Mouse (Mus musculus) midbrain, postnatal 0 days (tissue): ENCODE data around the gene Gclc. TPM values are rescaled to one million over a fixed set of nuclear protein-coding genes. Genes with fewer than 3 reads are reported as not detected.

ENCODE experiments used
- ATAC-seq: fragments of 200-750 bp; cut with Nextera tagmentation; 2 replicates; pipeline ENCODE4 v1.8.0; 2017; ENCODE audit warnings: moderate number of reproducible peaks, mild to moderate bottlenecking, moderate TSS enrichment, moderate library complexity; ENCODE audit not compliant: low FRiP score
- DNase-seq: peaks from one replicate; pipeline ENCODE4 v3.0.0-alpha.2; 2015; ENCODE audit warnings: low spot score
- H3K27ac ChIP-seq: fragments of 300-500 bp; sonication (generic); 2 replicates; pipeline ENCODE4 v1.5.1; 2014; ENCODE audit warnings: low read depth, mild to moderate bottlenecking, low read length, mixed read lengths
- H3K27me3 ChIP-seq: fragments of 300-500 bp; sonication (generic); 2 replicates; pipeline ENCODE4 v1.6.1; 2014; ENCODE audit warnings: low read length, control low read depth, mixed read lengths; ENCODE audit not compliant: insufficient read depth
- H3K36me3 ChIP-seq: fragments of 300-500 bp; sonication (generic); 2 replicates; pipeline ENCODE4 v1.6.1; 2014; ENCODE audit warnings: low read length, control low read depth, mixed read lengths; ENCODE audit not compliant: insufficient read depth
- H3K4me1 ChIP-seq: fragments of 300-500 bp; sonication (generic); 2 replicates; pipeline ENCODE4 v1.6.1; 2014; ENCODE audit warnings: mild to moderate bottlenecking, control low read depth, antibody characterized with exemption, low read length, mixed read lengths; ENCODE audit not compliant: insufficient read depth
- H3K4me2 ChIP-seq: fragments of 300-500 bp; sonication (generic); 2 replicates; pipeline ENCODE4 v1.6.1; 2014; ENCODE audit warnings: low read depth, mild to moderate bottlenecking, low read length, mixed read lengths; ENCODE audit not compliant: poor library complexity, severe bottlenecking
- H3K4me3 ChIP-seq: fragments of 300-500 bp; sonication (generic); 2 replicates; pipeline ENCODE4 v1.5.1; 2014; ENCODE audit warnings: low read depth, mild to moderate bottlenecking, low read length, moderate library complexity
- H3K9ac ChIP-seq: fragments of 300-500 bp; sonication (generic); replicated peaks from 2 replicates; pipeline ENCODE4 v1.6.1; 2014; ENCODE audit warnings: mild to moderate bottlenecking, low read length, moderate library complexity, mixed read lengths; ENCODE audit not compliant: poor library complexity, severe bottlenecking
- H3K9me3 ChIP-seq: fragments of 300-500 bp; sonication (generic); 2 replicates; pipeline ENCODE4 v1.6.1; 2016; ENCODE audit warnings: low read length, control low read depth
- CTCF ChIP-seq: IDR thresholded peaks from 2 replicates; pipeline ENCODE4 v1.5.1; 2016; ENCODE audit warnings: antibody characterized with exemption, mild to moderate bottlenecking
- WGBS: fragments of 180-500 bp; shearing (Covaris S2); extraction: QIAGEN DNeasy Blood & Tissue Kit; methylation state at CpG from one replicate; pipeline ENCODE4 v1.1.7; 2014; 5-methylcytosine and 5-hydroxymethylcytosine counted together
- polyA plus RNA-seq: library from polyadenylated mRNA; unstranded; fragments of >200 nt; fragmentation: Nextera tagmentation; extraction: Ambion mirVana; gene quantifications from 2 replicates; pipeline ENCODE4 v1.2.1, GENCODE M21; 2015
- total RNA-seq: library from RNA; depleted of rRNA; stranded (reverse); fragments of >200 nt; gene quantifications from 2 replicates; pipeline ENCODE4 v1.2.3, GENCODE M21; 2014

Gclc gene
- total and polyA plus RNA-seq, 2 experiments from 2014 or later = 15.7 to 29.7 TPM

- no peak overlapping the region for H3K9ac ChIP-seq
- no peak for ATAC-seq
- no peak for TF ChIP-seq CTCF
- H3K27me3 ChIP-seq = no peaks in the 10 kb centered on the region
- WGBS = 74% methylated on average over 4 of the region's 4 CpGs
- DNase-seq = no peak
- no peak overlapping the region for H3K4me2 ChIP-seq
- no peak overlapping the region for H3K27ac ChIP-seq
- H3K4me1 ChIP-seq = 0 out of 2 replicates have a peak, but pooled peaks cover 3% of the 10 kb centered on the region
- H3K9me3 ChIP-seq = no peaks in the 10 kb centered on the region
- no peaks in the 10 kb centered on the region for H3K36me3 ChIP-seq
- no peak overlapping the region for H3K4me3 ChIP-seq
Measured at GRCm38 (mm10) chr9:77820836-77821235, 66.5 kb downstream of the Gclc start.

- no peak overlapping the region for H3K4me2 ChIP-seq
- no peak for ATAC-seq
- no peak overlapping the region for H3K4me3 ChIP-seq
- DNase-seq = no peak
- H3K27me3 ChIP-seq = no peaks in the 10 kb centered on the region
- H3K9ac ChIP-seq = no peak overlapping the region
- H3K4me1 ChIP-seq = 0 out of 2 replicates have a peak, but pooled peaks cover 3% of the 10 kb centered on the region
- 22% methylated on average over 7 of the region's 7 CpGs for WGBS
- TF ChIP-seq CTCF = no peak
- no peaks in the 10 kb centered on the region for H3K36me3 ChIP-seq
- H3K27ac ChIP-seq = no peak overlapping the region
- no peaks in the 10 kb centered on the region for H3K9me3 ChIP-seq
Measured at GRCm38 (mm10) chr9:77825380-77825961, 71.1 kb downstream of the Gclc start.

- TF ChIP-seq CTCF = no peak
- no peak overlapping the region for H3K9ac ChIP-seq
- H3K4me2 ChIP-seq = no peak overlapping the region
- no peak overlapping the region for H3K4me3 ChIP-seq
- 0 out of 2 replicates have a peak, but pooled peaks cover 3% of the 10 kb centered on the region for H3K4me1 ChIP-seq
- ATAC-seq (no peak), DNase-seq (no peak)
- H3K9me3 ChIP-seq = no peaks in the 10 kb centered on the region
- WGBS = 40% methylated on average over 4 of the region's 4 CpGs
- no peak overlapping the region for H3K27ac ChIP-seq
- no peaks in the 10 kb centered on the region for H3K36me3 ChIP-seq
- H3K27me3 ChIP-seq = no peaks in the 10 kb centered on the region
Measured at GRCm38 (mm10) chr9:77826237-77826636, 71.9 kb downstream of the Gclc start.

- ATAC-seq = no peak
- H3K9ac ChIP-seq = no peak overlapping the region
- DNase-seq = no peak
- H3K9me3 ChIP-seq = no peaks in the 10 kb centered on the region
- WGBS = 69% methylated on average over 7 of the region's 7 CpGs
- H3K27ac ChIP-seq = no peak overlapping the region
- no peak for TF ChIP-seq CTCF
- no peak overlapping the region for H3K4me3 ChIP-seq
- H3K4me2 ChIP-seq = no peak overlapping the region
- H3K36me3 ChIP-seq = no peaks in the 10 kb centered on the region
- H3K4me1 ChIP-seq = 0 out of 2 replicates have a peak, but pooled peaks cover 3% of the 10 kb centered on the region
- H3K27me3 ChIP-seq = no peaks in the 10 kb centered on the region
Measured at GRCm38 (mm10) chr9:77828531-77828965, 74.2 kb downstream of the Gclc start.

GRCm38 (mm10) chr9:77834259-77834993, 80.1 kb downstream of the Gclc start:
- no peaks in the 10 kb centered on the region for H3K4me1 ChIP-seq
- WGBS = 79% methylated on average over 9 of the region's 9 CpGs
- H3K9me3 ChIP-seq = no peaks in the 10 kb centered on the region
- no peak overlapping the region for H3K4me2 ChIP-seq
- no peaks in the 10 kb centered on the region for H3K27me3 ChIP-seq
- H3K27ac ChIP-seq = no peak overlapping the region
- no peak for TF ChIP-seq CTCF
- no peak for ATAC-seq
- no peak overlapping the region for H3K4me3 ChIP-seq
- H3K36me3 ChIP-seq = no peaks in the 10 kb centered on the region
- DNase-seq = no peak
- no peak overlapping the region for H3K9ac ChIP-seq

- Histone ChIP-seq H3K9ac (no peak overlapping the region), H3K27me3 (no peaks in the 10 kb centered on the region), H3K4me1 (no peaks in the 10 kb centered on the region), H3K4me2 (no peak overlapping the region), H3K36me3 (no peaks in the 10 kb centered on the region), H3K9me3 (no peaks in the 10 kb centered on the region), H3K27ac (no peak overlapping the region), H3K4me3 (no peak overlapping the region)
- WGBS = 86% methylated on average over 6 of the region's 6 CpGs
- DNase-seq (no peak), ATAC-seq (no peak)
- TF ChIP-seq CTCF = no peak
Measured at GRCm38 (mm10) chr9:77835122-77835521, 80.8 kb downstream of the Gclc start.
